Mouse (Mus musculus): ENCODE results near the gene Utp11. TPM values are rescaled to one million over a fixed set of nuclear protein-coding genes. Genes with fewer than 3 reads are reported as not detected.

The Utp11 gene
- polyA plus RNA-seq, 2 experiments, result 16.4 to 22.4 TPM

DNA sequence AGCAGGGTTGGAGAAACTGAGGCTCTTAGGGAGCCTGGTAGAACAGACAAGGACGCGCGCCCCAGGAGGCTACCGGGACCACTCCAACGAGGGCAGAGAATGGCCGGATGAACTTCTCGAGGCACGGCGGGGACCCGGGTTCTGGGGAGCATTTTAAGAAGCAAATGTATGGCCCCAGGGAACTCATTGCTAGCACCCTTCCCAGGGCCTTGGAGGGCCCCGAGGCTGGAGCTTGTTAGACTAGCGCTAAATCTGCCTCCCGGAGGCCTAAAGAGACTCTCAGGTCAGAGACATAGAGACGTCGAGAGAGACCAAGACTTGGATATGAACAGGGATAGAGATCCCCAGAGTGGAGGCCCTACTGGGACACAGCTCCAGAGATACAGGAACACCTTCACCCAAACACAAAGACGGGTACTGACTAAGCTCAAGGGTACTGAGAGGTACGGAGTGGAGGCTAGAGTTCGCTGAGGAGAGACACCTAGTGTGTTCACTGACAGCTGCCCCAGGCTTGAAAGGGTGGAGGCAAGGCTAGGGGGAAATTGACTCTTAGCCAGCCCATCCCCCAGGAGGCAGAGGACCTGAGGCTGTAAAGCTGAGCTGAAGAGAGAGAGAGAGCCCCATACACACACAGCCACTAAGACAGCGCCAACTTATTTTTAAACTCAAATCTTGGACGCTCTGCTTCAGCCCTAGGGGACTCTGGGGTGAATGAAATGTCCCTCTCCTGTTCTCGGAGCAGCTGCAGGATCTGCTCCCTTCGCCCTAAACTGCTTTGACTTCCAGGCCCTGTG, 7.8 kb upstream of the Utp11 start:
- no peaks in the 10 kb centered on the region for H3K9me3 ChIP-seq (ENCODE audit: control insufficient read depth, low read length)
- peak overlapping the region; percentile 98 for H3K4me2 ChIP-seq (ENCODE audit: low read depth)
- DNase-seq (ENCODE audit: low read depth in 3 of 3, low spot score in 3 of 3) (no peak), ATAC-seq (ENCODE audit: insufficient read depth) (no peak; the same call in 1 of the 2 replicates)
- no peaks in the 10 kb centered on the region for H3K36me3 ChIP-seq (replicated peaks; ENCODE audit: control insufficient read depth, insufficient read depth, low read depth)
- WGBS (ENCODE audit: insufficient replicate concordance), result 8% methylated on average over 22 of the region's 22 CpGs
- H3K9ac ChIP-seq (replicated peaks), result peak overlapping the region; percentile 66
- peak overlapping the region; percentile 66 to 77 for H3K4me3 ChIP-seq (ENCODE audit: insufficient read depth in 1 of 2, low read depth in 2 of 2, low read length in 2 of 2)
- H3K4me1 ChIP-seq (replicated peaks; ENCODE audit: control insufficient read depth in 2 of 2, insufficient read depth in 2 of 2, low read length in 1 of 2), result peaks cover 10 to 31% of the 10 kb centered on the region in 2 experiments
- no peak for TF ChIP-seq EP300 (IDR thresholded peaks at IDR 0.05; ENCODE audit: low read depth)
- H3K27me3 ChIP-seq (ENCODE audit: control insufficient read depth, insufficient read depth, low read length), result no peaks in the 10 kb centered on the region; the same call in 1 of the 2 replicates
- H3K27ac ChIP-seq, result no peak overlapping the region

DNA sequence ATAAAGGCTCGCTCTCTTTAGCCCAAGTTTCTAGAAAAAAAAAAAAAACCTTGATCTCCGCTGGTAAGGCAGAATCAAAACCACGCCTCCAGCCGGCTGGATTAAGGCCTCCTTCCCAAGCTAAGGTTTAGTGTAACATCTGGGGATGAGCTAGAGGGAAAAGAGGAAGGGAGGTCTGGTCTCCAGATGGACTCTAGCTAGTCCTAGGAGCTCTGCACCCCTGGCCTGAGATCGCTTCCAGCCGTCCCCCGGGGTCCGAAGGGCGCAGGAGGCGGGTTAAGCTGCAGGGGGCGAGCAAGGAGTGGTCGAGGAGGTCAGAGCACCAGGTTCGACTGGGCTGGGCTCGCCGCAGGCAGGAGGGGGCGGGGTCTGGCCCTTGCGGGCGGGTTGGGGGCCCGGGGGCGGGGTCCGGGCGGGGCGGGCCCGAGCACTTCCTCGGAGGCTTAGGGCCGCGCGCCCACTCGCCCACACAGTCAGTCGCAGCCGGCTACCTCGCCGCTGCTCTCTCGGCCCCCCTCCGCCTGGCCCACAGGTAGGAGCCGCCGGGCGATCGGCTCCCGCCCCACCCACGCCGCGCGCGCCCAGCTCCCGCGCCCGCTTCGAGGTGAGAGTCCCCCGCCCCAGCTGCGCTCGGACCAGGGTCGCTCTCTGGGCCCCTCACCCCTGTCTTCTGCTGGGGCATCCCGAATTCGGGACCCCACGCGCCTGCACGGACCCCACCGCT, 7.0 kb upstream of the Utp11 start, which contains the start of gene Fhl3:
Gene Fhl3 (plus strand): TSS at position 454 of the 724 bp plus-strand sequence.
- Histone ChIP-seq H3K9me3 (ENCODE audit: control insufficient read depth, low read length) (no peaks in the 10 kb centered on the region), H3K27me3 (ENCODE audit: control insufficient read depth, insufficient read depth, low read length) (no peaks in the 10 kb centered on the region; the same call in 1 of the 2 replicates), H3K9ac (replicated peaks) (peak within 1 kb of the TSS; percentile 66), H3K4me2 (ENCODE audit: low read depth) (peak within 1 kb of the TSS; percentile 98), H3K4me1 (replicated peaks; ENCODE audit: control insufficient read depth in 2 of 2, insufficient read depth in 2 of 2, low read length in 1 of 2) (peaks cover 13 to 37% of the 10 kb centered on the region in 2 experiments), H3K36me3 (replicated peaks; ENCODE audit: control insufficient read depth, insufficient read depth, low read depth) (no peaks in the 10 kb centered on the region), H3K4me3 (ENCODE audit: insufficient read depth in 1 of 2, low read depth in 2 of 2, low read length in 2 of 2) (peak within 1 kb of the TSS; percentile 66 to 77), H3K27ac (no peak within 1 kb of the TSS)
- ATAC-seq (ENCODE audit: insufficient read depth), result peak; percentile 73
- no peak for DNase-seq (ENCODE audit: low read depth in 3 of 3, low spot score in 3 of 3)
- TF ChIP-seq EP300 (IDR thresholded peaks at IDR 0.05; ENCODE audit: low read depth) (no peak), CTCF (IDR thresholded peaks at IDR 0.05; ENCODE audit: low read depth) (no peak)
- under 1% methylated on average over 47 of the region's 59 CpGs for WGBS (ENCODE audit: insufficient replicate concordance)

DNA sequence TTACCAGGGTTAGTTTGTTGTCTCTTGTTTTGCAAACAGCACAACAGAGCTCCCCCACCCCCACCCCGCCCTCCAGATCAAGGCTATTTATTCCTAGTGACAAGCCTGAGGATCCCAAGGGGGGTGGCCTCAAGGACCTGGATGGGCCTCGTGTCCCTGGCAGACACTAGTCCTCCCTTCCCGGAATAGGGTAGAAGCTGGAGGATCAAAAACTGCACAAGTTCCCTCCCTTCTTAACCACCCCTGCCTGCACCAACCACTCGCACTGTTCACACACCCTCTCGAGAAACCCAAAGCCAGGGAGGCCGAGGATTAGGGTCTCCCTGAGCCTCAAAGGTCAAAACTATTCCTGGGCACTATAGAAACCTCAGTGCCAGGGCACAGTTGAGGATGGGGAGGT, 6.4 kb upstream of the Utp11 start:
- TF ChIP-seq CTCF (IDR thresholded peaks at IDR 0.05; ENCODE audit: low read depth), result no peak
- TF ChIP-seq EP300 (IDR thresholded peaks at IDR 0.05; ENCODE audit: low read depth), result no peak
- H3K4me2 ChIP-seq (ENCODE audit: low read depth), result peak overlapping the region; percentile 98
- H3K27me3 ChIP-seq (ENCODE audit: control insufficient read depth, insufficient read depth, low read length), result no peaks in the 10 kb centered on the region; the same call in 1 of the 2 replicates
- no peaks in the 10 kb centered on the region for H3K36me3 ChIP-seq (replicated peaks; ENCODE audit: control insufficient read depth, insufficient read depth, low read depth)
- peaks cover 13 to 32% of the 10 kb centered on the region in 2 experiments for H3K4me1 ChIP-seq (replicated peaks; ENCODE audit: control insufficient read depth in 2 of 2, insufficient read depth in 2 of 2, low read length in 1 of 2)
- H3K27ac ChIP-seq, result no peak overlapping the region
- H3K4me3 ChIP-seq (ENCODE audit: insufficient read depth in 1 of 2, low read depth in 2 of 2, low read length in 2 of 2), result peak overlapping the region in 1 of 2 experiments; percentile 77; a peak in 2 of 4 replicates
- H3K9ac ChIP-seq (replicated peaks), result no peak overlapping the region
- 36% methylated on average over 6 of the region's 6 CpGs for WGBS (ENCODE audit: insufficient replicate concordance)
- DNase-seq (ENCODE audit: low read depth in 3 of 3, low spot score in 3 of 3) (no peak), ATAC-seq (ENCODE audit: insufficient read depth) (no peak)
- H3K9me3 ChIP-seq (ENCODE audit: control insufficient read depth, low read length), result no peaks in the 10 kb centered on the region

DNA sequence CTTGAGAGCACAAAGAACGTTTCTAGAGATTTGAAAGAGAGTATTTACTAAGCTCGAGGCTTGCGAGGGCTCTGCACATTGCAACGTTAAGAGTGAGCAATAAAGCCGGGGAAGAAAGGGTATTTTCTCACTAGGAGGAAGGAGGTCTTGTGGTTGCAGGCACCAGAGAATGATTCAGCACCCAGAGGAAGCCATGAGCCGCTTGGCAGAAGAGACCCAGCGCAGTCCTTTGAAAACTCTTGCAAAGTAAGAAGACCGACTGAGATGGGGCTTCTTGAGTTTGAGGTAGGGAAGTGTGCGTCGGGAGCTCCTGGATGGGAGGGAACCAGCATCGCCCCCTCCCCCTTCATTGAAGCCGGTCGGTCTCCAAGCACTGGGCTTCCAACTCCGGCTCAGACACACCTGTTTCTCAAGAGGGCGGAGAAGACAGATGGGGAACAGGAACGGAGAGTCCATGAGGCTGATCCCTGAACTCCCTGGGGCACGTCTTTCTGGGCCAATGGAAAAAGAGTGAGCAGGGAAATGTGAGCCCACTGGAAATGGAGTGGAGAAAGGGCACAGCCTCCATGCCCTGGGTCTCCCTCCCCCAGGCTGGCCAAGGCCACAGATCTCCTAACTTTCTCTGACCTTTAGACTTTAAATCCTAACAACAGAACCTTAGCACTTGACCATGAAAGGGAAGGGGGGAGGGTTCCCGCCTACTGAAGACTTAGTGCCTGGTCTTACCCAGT, 2.6 kb upstream of the Utp11 start:
- H3K27ac ChIP-seq, result no peak overlapping the region
- peak overlapping the region; percentile 48 for H3K4me2 ChIP-seq (ENCODE audit: low read depth)
- peak overlapping the region; percentile 12 to 35; a peak in 2 of 4 replicates for H3K4me3 ChIP-seq (ENCODE audit: insufficient read depth in 1 of 2, low read depth in 2 of 2, low read length in 2 of 2)

More for the DNA sequence above, 2.6 kb upstream of the Utp11 start:
- Histone ChIP-seq H3K27me3 (ENCODE audit: control insufficient read depth, insufficient read depth, low read length) (no peaks in the 10 kb centered on the region; the same call in 1 of the 2 replicates), H3K36me3 (replicated peaks; ENCODE audit: control insufficient read depth, insufficient read depth, low read depth) (no peaks in the 10 kb centered on the region), H3K4me1 (replicated peaks; ENCODE audit: control insufficient read depth in 2 of 2, insufficient read depth in 2 of 2, low read length in 1 of 2) (peaks cover 12 to 23% of the 10 kb centered on the region in 2 experiments), H3K9ac (replicated peaks) (0 out of 2 replicates have a peak overlapping the region, but pooled peaks have one; percentile 20), H3K9me3 (ENCODE audit: control insufficient read depth, low read length) (no peaks in the 10 kb centered on the region)
- no peak for DNase-seq (ENCODE audit: low read depth in 3 of 3, low spot score in 3 of 3)
- ATAC-seq (ENCODE audit: insufficient read depth), result no peak
- 4% methylated on average over 18 of the region's 18 CpGs for WGBS (ENCODE audit: insufficient replicate concordance)
- TF ChIP-seq CTCF (IDR thresholded peaks at IDR 0.05; ENCODE audit: low read depth) (no peak), EP300 (IDR thresholded peaks at IDR 0.05; ENCODE audit: low read depth) (no peak)
